Mouse (Mus musculus) megakaryocyte-erythroid progenitor cell, adult 5-6 weeks (primary cell): ENCODE data around the gene Samd9l. TPM values are rescaled to one million over a fixed set of nuclear protein-coding genes. Genes with fewer than 3 reads are reported as not detected.
"Not testable (repeated sequence)": the region's sequence is repeated elsewhere in the genome, so short reads cannot be mapped to it uniquely, and the experiment has no call there.

Experiments used
- ATAC-seq: replicated peaks from 2 replicates; pipeline ENCODE4 v1.8.0; 2016; ENCODE audit warnings: mild to moderate bottlenecking, inconsistent platforms; ENCODE audit not compliant: severe bottlenecking, poor library complexity, low FRiP score, low TSS enrichment
- total RNA-seq, 2 experiments: library from RNA; stranded (forward) in 1 of 2; stranded (reverse) in 1 of 2; fragments of 200-1000, 215-1000 nt in 1 of 2; fragments of >200 nt in 1 of 2; fragmentation: Nextera tagmentation in 1 of 2; gene quantifications; 2 replicates each; pipeline ENCODE4 v1.2.3; 2014 to 2017

Gene Samd9l
- 21.9 TPM in 2 replicates for total RNA-seq (2014; fragmentation: Nextera tagmentation)
- 33.6 and 49.7 TPM in 2 replicates for total RNA-seq (2017)

- ATAC-seq: peak; percentile 95
Observed at GRCm38 (mm10) chr6:3399340-3400068, at the start of gene Samd9l. Samd9l (minus strand) TSS chr6:3399572.

- peak; percentile 100 for ATAC-seq
Observed at GRCm38 (mm10) chr6:3447404-3447803, 48.0 kb upstream of the Samd9l start.

- ATAC-seq: no peak
Observed at GRCm38 (mm10) chr6:3443905-3444304, 44.5 kb upstream of the Samd9l start.

- no peak for ATAC-seq
Observed at GRCm38 (mm10) chr6:3436087-3436486, 36.7 kb upstream of the Samd9l start.

GRCm38 (mm10) chr6:3430976-3431375 is 31.6 kb upstream of the Samd9l start:
- not testable (repeated sequence) for ATAC-seq

GRCm38 (mm10) chr6:3427047-3427446 is 27.7 kb upstream of the Samd9l start:
- no peak for ATAC-seq

- not testable (repeated sequence) for ATAC-seq
Observed at GRCm38 (mm10) chr6:3425333-3425732, 26.0 kb upstream of the Samd9l start.

- ATAC-seq: peak; percentile 100
Observed at GRCm38 (mm10) chr6:3424613-3425277, 25.4 kb upstream of the Samd9l start.

- peak; percentile 29 for ATAC-seq
Observed at GRCm38 (mm10) chr6:3397182-3397906, 2.0 kb downstream of the Samd9l start.

GRCm38 (mm10) chr6:3395921-3396611 is 3.3 kb downstream of the Samd9l start:
- not testable (repeated sequence) for ATAC-seq

GRCm38 (mm10) chr6:3389995-3390394 is 9.4 kb downstream of the Samd9l start:
- no peak for ATAC-seq

GRCm38 (mm10) chr6:3386565-3386964 is 12.8 kb downstream of the Samd9l start:
- no peak for ATAC-seq

- not testable (repeated sequence) for ATAC-seq
Observed at GRCm38 (mm10) chr6:3384816-3385215, 14.6 kb downstream of the Samd9l start.

- ATAC-seq: peak; percentile 98
Observed at GRCm38 (mm10) chr6:3384115-3384791, 15.1 kb downstream of the Samd9l start.

- ATAC-seq: no peak
Observed at GRCm38 (mm10) chr6:3379146-3379545, 20.2 kb downstream of the Samd9l start.

- ATAC-seq: no peak
Observed at GRCm38 (mm10) chr6:3376687-3377086, 22.7 kb downstream of the Samd9l start.

GRCm38 (mm10) chr6:3369527-3369926 is 29.8 kb downstream of the Samd9l start:
- ATAC-seq: no peak

- ATAC-seq: not testable (repeated sequence)
Observed at GRCm38 (mm10) chr6:3365609-3366008, 33.8 kb downstream of the Samd9l start.
